Mouse (Mus musculus): ENCODE results near the gene Elavl1.
"Not testable (repeated sequence)": the region's sequence is repeated elsewhere in the genome, so short reads cannot be mapped to it uniquely, and the experiment has no call there.

Gene Elavl1

DNA sequence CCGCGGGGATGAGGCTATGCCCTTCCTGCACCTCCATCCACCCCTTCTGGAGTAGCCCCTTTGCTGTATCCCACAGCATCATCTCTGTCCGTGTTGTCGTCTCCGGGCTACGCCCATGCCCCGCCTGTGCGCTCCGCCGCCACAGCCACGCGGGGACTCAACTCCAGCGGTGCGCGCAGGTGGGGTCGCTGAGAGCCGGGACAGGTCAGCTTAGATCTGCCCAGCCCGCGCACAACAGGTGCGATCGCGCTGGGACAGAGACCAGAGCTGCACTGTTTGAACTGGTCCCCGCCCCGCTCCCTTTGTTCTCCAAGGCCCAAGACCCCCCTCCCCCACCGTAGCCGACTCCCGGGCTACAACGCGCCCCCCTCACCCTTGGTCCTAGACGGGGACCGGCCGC lies 66.5 kb downstream of the Elavl1 start:
- DNase-seq (ENCODE audit: low spot score in 2 of 2) = peak in 1 of 2 experiments; percentile 56

DNA sequence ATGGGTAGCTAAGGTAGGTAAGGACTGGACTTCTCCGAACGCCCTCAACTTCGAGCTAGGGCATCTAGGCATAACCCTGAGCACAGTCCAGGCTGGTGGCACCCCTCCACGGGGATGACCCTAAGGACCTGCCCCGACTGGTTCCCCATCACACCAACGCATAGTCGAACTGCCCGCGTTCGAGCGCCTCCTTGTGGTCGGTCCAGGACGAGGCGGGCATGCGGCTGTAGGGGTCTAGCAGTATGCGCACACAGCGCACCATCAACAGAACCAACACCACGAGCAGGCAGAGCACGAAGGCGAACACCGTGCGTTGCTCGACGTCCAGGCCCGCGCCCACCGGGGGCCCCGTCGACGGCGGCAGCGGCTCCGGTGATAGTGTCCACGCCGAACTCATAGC lies 67.0 kb downstream of the Elavl1 start:
- peak; percentile 68 to 71 for DNase-seq (ENCODE audit: low spot score in 2 of 2)

DNA sequence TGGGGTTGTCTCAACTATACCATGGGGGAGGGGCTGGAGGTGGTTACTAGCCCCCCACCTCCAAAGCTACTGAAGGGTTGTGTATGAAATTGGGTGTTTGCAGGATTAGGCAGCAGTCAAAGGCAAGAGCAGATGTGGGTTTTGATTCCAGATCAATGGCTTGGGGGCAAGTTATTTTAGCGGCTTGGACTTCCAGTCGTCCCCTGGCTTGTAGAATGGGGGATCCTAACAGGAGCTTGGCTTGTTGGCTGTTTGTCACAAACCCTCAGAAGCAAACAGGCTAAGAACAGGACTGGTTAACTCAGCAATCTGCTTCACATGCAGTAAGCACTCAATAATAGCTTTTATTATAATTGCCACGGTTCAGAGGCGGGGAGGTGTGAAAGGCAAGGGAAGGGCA lies 67.9 kb downstream of the Elavl1 start:
- DNase-seq (ENCODE audit: low spot score in 2 of 2) = no peak

DNA sequence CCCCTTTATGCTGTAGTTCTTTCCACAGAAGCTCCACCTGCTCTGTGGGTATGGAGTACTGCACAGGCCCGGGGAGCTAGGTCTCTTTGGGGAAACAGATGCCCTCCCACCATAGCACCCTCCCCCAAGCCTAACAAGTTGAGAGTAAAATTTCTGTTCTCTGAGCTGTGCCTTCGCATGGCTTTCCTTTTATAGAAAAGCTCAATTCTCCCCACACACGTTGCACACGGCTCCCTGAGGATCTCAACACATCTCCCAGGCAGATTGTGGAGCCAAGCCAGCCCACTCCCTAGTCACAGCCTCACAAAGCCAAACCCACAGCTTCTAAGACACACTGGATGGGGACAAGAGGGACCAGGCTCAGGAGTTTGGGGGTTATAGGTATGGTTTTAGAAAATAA lies 68.3 kb downstream of the Elavl1 start:
- DNase-seq (ENCODE audit: low spot score in 2 of 2) = peak; percentile 86 to 94

DNA sequence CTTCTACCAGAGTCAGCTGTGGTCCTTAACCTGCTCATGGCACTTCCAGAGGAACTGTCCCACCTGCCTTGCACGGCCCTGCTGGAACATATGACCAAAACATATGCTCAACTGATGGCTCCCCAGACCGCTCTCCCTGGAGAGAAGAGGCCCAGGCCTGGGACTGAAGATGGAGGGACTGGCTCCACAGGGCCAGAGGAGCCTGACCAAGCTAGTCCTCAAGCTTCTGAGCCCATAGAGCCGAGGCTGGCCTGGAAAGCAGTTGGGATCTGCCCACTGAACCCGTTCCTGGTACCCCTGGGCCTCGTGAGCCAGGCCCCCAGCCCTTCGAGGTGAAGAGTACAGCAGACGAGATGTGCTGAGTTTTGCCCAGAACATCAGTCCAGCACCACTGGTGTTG lies 69.7 kb downstream of the Elavl1 start:
- not testable (repeated sequence) for DNase-seq (ENCODE audit: low spot score in 2 of 2)

DNA sequence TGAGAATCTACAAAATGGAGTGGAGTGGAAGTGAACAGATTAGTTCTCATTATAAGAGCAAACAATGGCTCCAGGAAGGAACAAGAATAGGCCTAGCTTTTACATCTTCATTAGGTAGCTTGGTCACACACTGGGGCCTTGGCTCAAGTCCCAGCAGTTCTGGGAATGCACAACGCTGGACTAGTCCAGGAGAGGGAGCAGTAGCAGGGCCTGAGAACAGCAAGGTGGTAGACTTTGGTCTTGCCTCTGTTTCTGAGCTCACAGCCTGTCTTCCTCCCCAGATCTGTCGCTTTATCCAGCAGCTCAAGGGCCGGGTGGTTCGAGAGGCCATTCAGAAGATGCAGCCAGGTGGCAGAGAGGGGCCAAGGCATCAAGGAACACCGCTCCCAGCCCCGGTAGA lies 71.2 kb downstream of the Elavl1 start:
- peak; percentile 52 to 61 for DNase-seq (ENCODE audit: low spot score in 2 of 2)

DNA sequence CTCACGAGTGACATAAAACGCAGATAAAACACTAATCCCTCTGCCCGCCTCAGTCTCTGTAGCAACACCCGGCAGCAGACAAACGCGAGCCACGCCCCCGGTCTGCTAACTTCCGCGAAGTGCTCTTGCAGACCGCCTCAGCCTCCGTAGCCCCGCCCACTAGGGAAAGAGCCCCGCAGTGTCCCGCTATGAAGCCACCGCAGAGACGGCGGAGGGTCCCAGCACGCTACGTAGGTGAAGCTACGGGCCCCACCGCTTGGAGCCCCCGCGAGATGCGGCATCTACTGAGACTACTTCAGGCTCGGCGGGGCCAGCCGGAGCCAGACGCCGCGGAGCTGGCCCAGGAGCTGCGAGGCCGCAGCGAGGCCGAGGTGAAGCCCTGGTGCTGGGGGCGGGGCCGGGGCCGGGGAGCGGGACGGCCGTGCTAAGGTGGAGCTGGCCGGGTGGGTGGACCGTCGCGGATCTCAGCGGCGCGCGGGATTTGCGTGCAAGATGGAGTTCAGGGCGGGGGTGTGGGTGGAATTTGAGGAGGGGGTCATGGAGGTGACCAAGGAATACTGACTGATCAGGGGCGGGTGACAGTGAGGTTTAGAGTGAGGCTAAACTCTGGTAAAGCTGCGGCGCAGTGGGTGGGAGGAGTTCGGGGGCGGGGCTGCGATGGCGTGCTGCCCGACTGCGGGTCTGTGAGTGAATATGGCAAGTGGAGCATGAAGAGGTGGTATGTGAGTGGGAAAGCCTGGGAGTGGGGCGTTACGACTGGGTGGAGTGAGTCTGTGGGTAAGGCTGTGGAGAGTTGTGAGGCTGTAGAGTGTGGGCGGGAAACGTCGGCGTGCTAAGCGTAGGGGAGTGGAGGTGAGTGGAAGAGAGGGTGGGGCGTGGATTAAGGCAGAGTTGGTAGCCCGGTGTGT lies 72.0 kb downstream of the Elavl1 start, which contains the start of gene Snapc2:
Gene Snapc2, plus strand, starts transcription at position 147 of the 908 bp plus-strand sequence.
- DNase-seq (ENCODE audit: low spot score in 2 of 2) = peak; percentile 90 to 92

DNA sequence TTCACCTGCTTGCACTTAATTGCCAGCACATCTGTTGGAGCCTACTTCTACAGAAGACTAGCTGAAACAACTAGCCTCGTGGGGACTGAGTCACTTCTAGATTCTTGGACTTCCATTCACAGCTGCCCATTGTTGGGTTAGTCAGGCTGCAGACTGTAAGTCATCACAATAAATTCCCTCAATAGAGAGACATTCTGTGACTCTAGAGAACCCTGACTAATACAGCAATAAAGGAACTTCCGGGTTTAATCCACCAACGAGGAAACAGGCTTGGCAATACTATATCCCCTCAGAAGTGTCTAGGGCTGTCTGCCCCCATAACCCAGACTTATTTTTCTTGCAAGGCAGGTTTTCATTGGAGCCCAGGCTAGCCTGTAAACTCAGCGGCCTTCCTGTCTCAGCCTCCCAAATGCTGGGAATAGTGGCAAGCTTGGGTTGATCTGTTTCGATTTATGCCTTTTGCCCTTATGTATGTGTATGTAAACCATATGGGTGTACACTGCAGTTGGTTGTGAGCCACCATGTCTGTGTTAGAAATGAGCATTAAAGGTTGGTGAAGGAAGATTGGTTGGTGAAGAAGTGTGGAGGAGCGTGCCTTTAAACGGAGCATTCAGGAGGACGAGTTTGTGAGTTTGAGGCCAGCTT lies 73.0 kb downstream of the Elavl1 start:
- no peak for DNase-seq (ENCODE audit: low spot score in 2 of 2)

DNA sequence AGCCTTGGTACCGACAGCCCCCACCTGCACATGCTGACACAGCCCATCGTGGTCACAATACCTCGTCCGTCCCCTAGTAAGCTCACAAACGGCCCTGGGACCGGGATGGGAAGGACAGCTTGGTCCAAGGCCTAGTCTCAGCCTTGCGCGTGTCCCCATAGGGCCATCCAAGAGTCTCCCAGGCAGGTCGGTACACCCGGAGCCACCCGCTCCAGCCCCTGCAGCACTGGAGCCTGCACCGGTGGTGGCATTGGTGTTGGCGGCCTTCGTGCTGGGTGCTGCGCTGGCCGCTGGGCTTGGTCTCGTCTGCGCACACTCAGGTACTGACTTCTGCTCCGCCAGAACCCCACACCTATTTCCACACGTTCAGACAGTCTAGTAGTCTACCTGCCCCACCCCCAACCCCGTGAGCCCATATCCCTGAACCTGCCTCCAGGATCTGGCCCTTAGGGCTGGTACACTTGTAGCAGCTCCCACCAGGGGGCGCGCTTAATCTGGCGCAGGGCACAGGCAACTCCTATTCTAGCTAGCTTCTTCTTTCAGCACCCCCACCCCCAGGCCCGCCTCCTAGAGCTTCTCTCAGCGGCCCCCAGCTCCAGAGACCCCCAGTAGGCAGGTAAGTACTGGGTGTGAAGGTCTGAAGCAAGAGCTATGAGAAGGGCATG lies 74.8 kb downstream of the Elavl1 start:
- peak; percentile 79 to 80 for DNase-seq (ENCODE audit: low spot score in 2 of 2)

DNA sequence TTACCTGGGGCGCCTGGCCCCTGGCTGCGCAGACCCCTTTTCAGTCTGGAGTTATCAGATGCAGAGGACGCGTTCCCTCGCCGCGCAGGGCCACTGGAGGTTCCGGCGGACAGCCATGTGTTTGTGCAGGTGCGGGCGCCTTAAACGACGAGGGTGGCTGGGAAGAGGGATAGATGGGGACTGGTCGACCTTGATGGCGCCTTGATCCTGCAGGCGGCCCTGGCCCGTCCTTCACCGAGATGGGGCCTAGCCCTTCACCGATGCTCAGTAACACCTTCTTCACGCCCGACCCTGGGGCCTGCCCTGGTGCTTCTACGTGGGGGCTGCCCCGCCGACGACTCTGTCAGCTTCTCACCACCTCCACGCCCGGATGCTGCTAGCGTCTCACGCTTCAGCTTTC lies 76.0 kb downstream of the Elavl1 start:
- DNase-seq (ENCODE audit: low spot score in 2 of 2) = no peak

DNA sequence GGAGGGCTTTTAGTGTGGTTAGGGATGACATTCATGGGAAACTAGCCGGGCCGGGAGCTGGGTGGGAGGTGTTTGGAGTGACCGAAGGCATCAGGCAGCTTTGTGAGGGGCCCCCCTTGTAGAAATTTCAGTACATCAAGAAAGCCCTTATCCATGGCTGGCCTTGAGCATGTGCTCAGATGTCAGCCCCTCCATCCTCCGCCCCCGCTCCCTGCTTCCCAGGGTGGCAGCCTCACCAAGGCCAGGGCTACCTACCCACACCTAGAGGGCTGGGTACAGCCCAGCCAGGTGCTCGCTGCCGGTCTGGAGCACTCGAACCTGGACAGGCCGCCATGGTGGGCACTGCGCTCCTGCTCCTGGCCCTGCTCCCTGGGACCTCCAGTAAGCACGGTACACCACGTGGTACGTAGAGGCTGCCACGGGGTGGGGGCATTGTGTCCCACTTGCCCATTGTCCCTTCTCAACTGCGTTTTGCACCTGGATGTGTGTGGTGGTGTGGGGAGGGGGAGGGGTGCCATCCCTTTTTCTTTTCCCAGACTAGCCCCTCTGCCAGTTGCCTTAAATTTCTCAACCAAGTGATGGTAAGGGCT lies 77.2 kb downstream of the Elavl1 start, which contains the start of gene Tgfbr3l:
Gene Tgfbr3l, plus strand, starts transcription at position 264 of the 590 bp plus-strand sequence.
- DNase-seq (ENCODE audit: low spot score in 2 of 2) = no peak

DNA sequence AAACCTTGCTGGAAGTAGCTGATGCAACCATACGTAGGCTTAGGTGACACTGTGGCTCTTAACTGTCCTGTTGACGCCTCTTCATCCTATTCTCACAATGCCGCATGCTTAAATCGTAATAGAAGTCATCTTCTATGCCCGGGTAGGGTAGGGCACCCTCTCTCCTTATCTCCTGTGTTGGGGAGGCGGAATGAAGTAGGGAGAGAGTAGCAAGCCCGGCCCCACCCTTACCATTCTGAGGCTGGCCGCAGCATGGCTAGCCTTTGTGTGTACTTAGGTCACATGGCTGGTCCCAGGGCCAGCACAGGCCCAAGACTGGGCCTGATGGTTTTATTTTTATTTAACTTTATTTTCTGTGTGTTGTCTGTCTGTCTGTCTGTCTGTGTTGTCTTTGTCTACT lies 78.0 kb downstream of the Elavl1 start:
- no peak for DNase-seq (ENCODE audit: low spot score in 2 of 2)

DNA sequence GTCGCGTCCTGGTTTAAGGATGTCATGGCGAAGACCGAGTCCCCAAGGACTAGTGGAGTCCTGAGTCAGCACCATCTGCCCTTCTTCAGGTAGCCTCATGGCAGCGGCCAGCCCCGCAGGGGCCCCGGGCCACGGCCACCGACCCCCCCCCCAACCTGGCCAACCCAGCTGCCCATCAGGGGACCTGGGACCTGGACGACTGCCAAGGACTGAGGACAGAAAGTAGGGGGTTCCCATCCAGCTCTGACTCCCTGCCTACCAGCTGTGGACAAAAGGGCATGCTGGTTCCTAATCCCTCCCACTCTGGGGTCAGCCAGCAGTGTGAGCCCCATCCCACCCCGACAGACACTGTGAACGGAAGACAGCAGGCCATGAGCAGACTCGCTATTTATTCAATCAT lies 79.5 kb downstream of the Elavl1 start:
- DNase-seq (ENCODE audit: low spot score in 2 of 2) = no peak

DNA sequence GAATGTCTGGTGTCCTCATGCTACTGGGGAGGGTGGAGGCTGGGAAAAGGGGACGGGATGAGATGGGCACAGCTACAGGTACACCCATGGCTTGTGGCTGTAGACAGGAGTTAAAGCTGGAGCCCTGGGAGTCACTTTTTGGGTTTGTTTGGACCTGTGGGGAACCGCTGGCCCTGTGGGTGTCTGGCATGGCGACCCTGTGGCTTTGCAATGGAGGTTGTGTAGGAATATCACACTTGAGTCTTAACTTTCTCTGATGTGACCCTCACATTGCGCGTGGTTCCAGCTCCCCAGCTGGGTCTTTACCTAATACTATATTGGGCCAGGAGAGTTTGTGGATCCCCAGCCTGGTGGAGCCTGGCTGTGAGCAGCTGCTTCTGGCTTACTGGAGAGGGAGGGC lies 80.2 kb downstream of the Elavl1 start:
- DNase-seq (ENCODE audit: low spot score in 2 of 2) = no peak

DNA sequence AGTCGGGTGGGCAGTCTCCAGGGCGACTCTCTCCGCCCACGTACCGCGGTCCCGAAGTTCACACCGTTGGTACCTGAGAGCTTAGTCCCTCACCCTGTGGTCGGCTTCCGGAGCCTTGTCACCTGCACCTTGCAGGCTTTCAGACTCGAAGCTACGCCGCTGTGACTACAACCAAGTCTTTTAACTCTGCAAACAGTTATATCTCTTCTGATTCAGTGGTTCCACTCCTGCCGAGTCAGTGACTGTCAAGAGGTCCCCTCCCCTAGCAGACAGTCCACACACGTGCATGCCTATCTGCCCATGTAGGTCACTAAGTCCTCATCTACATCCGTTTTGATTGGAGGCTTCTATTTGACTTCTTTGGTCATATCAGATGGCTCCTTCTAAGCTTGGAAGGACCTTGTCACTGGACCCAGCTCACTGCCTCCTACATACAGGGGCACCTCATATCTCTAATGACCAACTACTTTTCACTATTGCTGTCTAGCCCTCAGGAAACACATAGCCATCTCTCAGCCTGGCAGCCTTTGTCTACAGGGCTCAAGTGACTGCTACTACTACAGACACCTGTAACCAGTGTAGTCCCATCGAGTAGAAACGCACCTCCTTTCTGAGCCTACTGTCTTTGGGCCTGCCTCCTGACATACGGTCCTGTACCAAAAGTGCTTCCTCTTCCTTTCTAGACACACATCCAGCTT lies 85.9 kb downstream of the Elavl1 start:
- DNase-seq (ENCODE audit: low spot score in 2 of 2) = no peak

DNA sequence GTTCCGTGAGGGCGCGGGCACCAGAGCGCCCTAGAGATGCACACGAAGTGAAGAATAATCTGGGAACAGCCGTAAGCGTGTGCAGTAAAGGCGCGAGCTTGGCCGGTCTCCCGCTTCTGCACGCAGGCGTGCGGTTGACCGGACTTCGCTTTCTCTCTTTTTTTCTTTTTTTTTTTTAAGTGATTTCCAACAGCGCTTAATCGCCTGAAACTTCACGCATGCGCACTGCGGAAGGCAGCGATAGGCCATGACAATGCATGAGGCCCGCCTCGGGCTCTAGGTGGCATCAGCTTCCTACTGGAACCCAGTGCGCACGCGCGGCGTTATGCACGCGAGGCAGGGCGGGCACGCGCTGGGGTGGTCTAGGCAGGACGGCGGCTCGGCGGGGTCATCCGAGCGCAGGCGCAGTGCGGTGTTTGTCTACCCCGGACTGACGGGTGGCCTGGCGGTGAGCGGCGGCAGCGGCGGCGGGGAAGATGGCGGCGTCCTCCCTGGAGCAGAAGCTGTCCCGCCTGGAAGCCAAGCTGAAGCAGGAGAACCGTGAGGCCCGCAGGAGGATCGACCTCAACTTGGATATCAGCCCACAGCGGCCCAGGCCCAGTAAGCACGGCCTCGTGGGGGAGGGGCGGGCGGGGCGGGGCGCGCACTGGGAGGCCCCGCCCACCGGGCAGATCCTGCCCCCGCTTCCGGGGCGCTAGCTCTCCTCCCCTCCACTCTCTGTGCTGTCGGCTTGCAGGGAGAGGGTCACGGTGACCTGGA lies 86.6 kb downstream of the Elavl1 start, which contains the start of the genes Map2k7 and Gm49320:
Gene Map2k7, plus strand, starts transcription at position 307 of the 759 bp plus-strand sequence.
Gene Gm49320, plus strand, starts transcription at position 432 of the 759 bp plus-strand sequence.
- DNase-seq (ENCODE audit: low spot score in 2 of 2) = peak; percentile 100

DNA sequence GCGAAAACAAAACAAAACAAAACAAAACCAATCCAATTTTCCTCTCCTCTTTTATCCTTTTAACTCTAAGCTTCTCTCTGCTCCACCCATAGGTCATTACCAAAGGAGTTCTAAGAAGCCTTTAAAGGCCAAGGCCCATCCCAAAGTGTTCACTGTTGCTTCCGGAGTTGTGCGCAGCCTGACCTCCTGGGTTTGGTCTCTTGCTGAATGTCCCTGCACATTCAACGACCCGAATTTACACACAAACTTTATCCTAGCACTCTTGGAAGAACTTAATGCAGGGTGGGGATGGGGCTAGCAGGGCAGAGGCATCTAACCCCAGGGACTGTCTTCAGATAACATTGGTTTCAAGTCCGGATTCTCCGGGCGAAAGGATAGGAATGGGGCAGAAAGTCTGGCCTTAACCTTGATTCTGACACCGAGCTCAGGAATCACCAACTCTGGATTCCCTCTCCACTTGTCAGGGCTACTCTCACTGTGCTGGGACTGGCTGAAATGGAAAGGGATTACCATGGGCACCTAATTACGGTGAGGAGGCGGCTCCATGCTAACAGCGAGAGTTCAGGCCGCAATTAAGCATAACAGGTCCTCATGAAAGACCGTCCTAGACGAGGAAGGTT lies 87.3 kb downstream of the Elavl1 start:
- no peak for DNase-seq (ENCODE audit: low spot score in 2 of 2)
